1 mouse cellular context compared by ENCODE assay signal in the genomic region with DNA sequence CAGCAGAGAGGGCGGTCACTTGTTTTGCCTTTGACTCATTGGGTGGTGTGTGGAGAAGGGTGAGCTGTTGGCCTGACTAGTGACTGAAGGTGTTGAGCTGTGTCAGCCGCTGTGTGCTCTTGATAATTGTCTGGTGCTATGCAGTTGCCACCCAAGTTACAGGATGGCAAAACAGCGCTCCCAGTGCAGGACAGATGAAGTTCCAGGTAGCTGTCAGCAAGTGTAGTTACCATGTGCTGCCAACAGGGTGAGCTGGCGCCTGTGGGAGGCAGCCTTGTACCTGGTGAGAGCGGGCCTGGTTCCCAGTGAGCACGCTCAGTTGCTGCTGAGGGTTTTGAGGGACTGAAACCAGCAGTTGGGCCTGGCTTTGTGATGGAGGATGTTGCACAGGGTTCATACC.
A peak's percentile ranks its signal among the peaks of the same experiment; 100 is the strongest.
TF ChIP-seq lines count a peak whose summit lies in the region.

No protein-coding gene starts in this region.

TF ChIP-seq in CH12.LX, 34 proteins besides CTCF, POLR2A, EP300 and RAD21 (continued from another document):
- no peak for TF ChIP-seq USF1 (IDR thresholded peaks at IDR 0.05; ENCODE audit: low read depth, low read length)
- TF ChIP-seq CHD1 (IDR thresholded peaks at IDR 0.05; ENCODE audit: low read depth, low read length) = no peak
- TF ChIP-seq MAX (IDR thresholded peaks at IDR 0.05; ENCODE audit: low read length) = peak; percentile 63
- TF ChIP-seq PAX5 (IDR thresholded peaks at IDR 0.05; ENCODE audit: low read length) = no peak
- TF ChIP-seq ZNF384 (IDR thresholded peaks at IDR 0.05; ENCODE audit: low read depth, low read length) = no peak
- no peak for TF ChIP-seq UBTF (IDR thresholded peaks at IDR 0.05; ENCODE audit: low read depth, low read length)
- TF ChIP-seq MYC (IDR thresholded peaks at IDR 0.05; ENCODE audit: low read depth, low read length) = no peak
- TF ChIP-seq NRF1 (IDR thresholded peaks at IDR 0.05; ENCODE audit: low read depth, low read length) = peak; percentile 78
- no peak for TF ChIP-seq HCFC1 (IDR thresholded peaks at IDR 0.05; ENCODE audit: low read depth, low read length)
- TF ChIP-seq NELFE (IDR thresholded peaks at IDR 0.05; ENCODE audit: low read depth, low read length) = no peak; the same call in 1 of the 2 replicates
- no peak for TF ChIP-seq RCOR1 (conservative IDR thresholded peaks at IDR 0.05; ENCODE audit: low read depth, low read length)
- TF ChIP-seq MXI1 (IDR thresholded peaks at IDR 0.05; ENCODE audit: low read depth, low read length) = no peak
- no peak for TF ChIP-seq BHLHE40 (IDR thresholded peaks at IDR 0.05; ENCODE audit: low read depth, low read length)
- TF ChIP-seq CHD2 (IDR thresholded peaks at IDR 0.05; ENCODE audit: low read length) = no peak
- peak; percentile 58 for TF ChIP-seq SMC3 (IDR thresholded peaks at IDR 0.05; ENCODE audit: low read depth, low read length)
- no peak for TF ChIP-seq KAT2A (IDR thresholded peaks at IDR 0.05; ENCODE audit: insufficient replicate concordance, low read length)
TF ChIP-seq in CH12.LX: peak in this region for 4.
